Mouse (Mus musculus): ENCODE measurements around the gene Zfp358.

- TF ChIP-seq MAX (IDR thresholded peaks at IDR 0.05) = no peak
- TF ChIP-seq USF1 (IDR thresholded peaks at IDR 0.05; ENCODE audit: low read depth) = no peak
- no peak for TF ChIP-seq CTCF (IDR thresholded peaks at IDR 0.05; ENCODE audit: control insufficient read depth, insufficient read depth, insufficient read length)
- TF ChIP-seq CEBPB (IDR thresholded peaks at IDR 0.05; ENCODE audit: low read depth) = no peak
- peak; percentile 68 for TF ChIP-seq MYOD1 (IDR thresholded peaks at IDR 0.05; ENCODE audit: control insufficient read depth, insufficient read length, low read depth)
- no peak for TF ChIP-seq MYOG (IDR thresholded peaks at IDR 0.05; ENCODE audit: control insufficient read depth, extremely low read depth, insufficient read length)
- no peak for TF ChIP-seq FOSL1 (IDR thresholded peaks at IDR 0.05; ENCODE audit: insufficient read depth, low read length, poor library complexity, severe bottlenecking)
Observed at GRCm38 (mm10) chr8:3464309-3464708, 28.6 kb upstream of the Zfp358 start.

All from C2C12 (cell line).